9 mouse cellular contexts compared by ENCODE assay signal in genomic region chr5:107403947-107404684, GRCm38 (mm10). TPM values are rescaled to one million over a fixed set of nuclear protein-coding genes. Genes with fewer than 3 reads are reported as not detected.
DNase-seq lines count a peak whose midpoint lies in the region; ATAC-seq and TF ChIP-seq lines count a peak whose summit lies in the region.
"Had no signal": no experiment of that assay in that cellular context is flagged by ENCODE, and none has a peak within 500 bp of the region (broad histone marks: within the 10 kb centered on the region; RNA-seq: fewer than 3 reads in every experiment).

No protein-coding gene starts in this region.

- H3K27me3 ChIP-seq in liver, adult 2 months (ENCODE audit: control insufficient read depth, insufficient read depth, low read length) = peaks cover 11% of the 10 kb centered on the region
- peaks cover 40% of the 10 kb centered on the region for H3K27me3 ChIP-seq in hindbrain, embryonic 10.5 days (ENCODE audit: insufficient read depth, poor library complexity, severe bottlenecking)
- H3K27me3 ChIP-seq in liver, embryonic 11.5 days (replicated peaks; ENCODE audit: control insufficient read depth, insufficient read depth, low read length) = peaks cover 36% of the 10 kb centered on the region

- TF ChIP-seq CTCF in liver, adult 2 months (IDR thresholded peaks at IDR 0.05; ENCODE audit: low read depth, low read length) = no peak

- H3K4me2 ChIP-seq in liver, embryonic 11.5 days = peak overlapping the region; percentile 95

- peak overlapping the region; percentile 49; the same call in 1 of the 2 replicates for H3K4me3 ChIP-seq in liver, adult 2 months (ENCODE audit: insufficient read depth, low read depth, low read length)
- peak overlapping the region; percentile 74 for H3K4me3 ChIP-seq in hindbrain, embryonic 10.5 days
- H3K4me3 ChIP-seq in liver, embryonic 11.5 days (ENCODE audit: low read depth, low read length) = peak overlapping the region; percentile 66
- H3K4me3 ChIP-seq: myocyte had no signal

- no peak for TF ChIP-seq POLR2A in liver, adult 2 months (IDR thresholded peaks at IDR 0.05; ENCODE audit: extremely low read depth, insufficient read depth, low read length)

- H3K9me3 ChIP-seq in hindbrain, embryonic 10.5 days = no peaks in the 10 kb centered on the region
- no peaks in the 10 kb centered on the region for H3K9me3 ChIP-seq in liver, embryonic 11.5 days (ENCODE audit: control insufficient read depth, low read length)

- H3K36me3 ChIP-seq in liver, adult 2 months (ENCODE audit: control insufficient read depth, insufficient read depth, low read length) = no peaks in the 10 kb centered on the region
- no peaks in the 10 kb centered on the region for H3K36me3 ChIP-seq in hindbrain, embryonic 10.5 days
- H3K36me3 ChIP-seq in liver, embryonic 11.5 days (ENCODE audit: control insufficient read depth, insufficient read depth, low read length) = no peaks in the 10 kb centered on the region

- no peaks in the 10 kb centered on the region for H3K4me1 ChIP-seq in liver, adult 2 months (ENCODE audit: control insufficient read depth, insufficient read depth, low read length)
- peaks cover 16% of the 10 kb centered on the region for H3K4me1 ChIP-seq in hindbrain, embryonic 10.5 days (replicated peaks)
- peaks cover 8% of the 10 kb centered on the region for H3K4me1 ChIP-seq in liver, embryonic 11.5 days (replicated peaks; ENCODE audit: control insufficient read depth, insufficient read depth, low read length)

- no peaks in the 10 kb centered on the region for H3K79me2 ChIP-seq in liver, adult 2 months (ENCODE audit: control insufficient read depth, insufficient read depth, low read length)

- H3K9ac ChIP-seq in liver, adult 2 months (ENCODE audit: low read depth, low read length) = no peak overlapping the region; the same call in 1 of the 2 replicates
- no peak overlapping the region for H3K9ac ChIP-seq in liver, embryonic 11.5 days (ENCODE audit: low read depth, low read length)

- 47% methylated on average over 12 of the region's 12 CpGs for WGBS in liver, adult 2 months
- WGBS in hindbrain, embryonic 10.5 days = 34% methylated on average over 12 of the region's 12 CpGs
- WGBS in liver, embryonic 11.5 days = 32% methylated on average over 12 of the region's 12 CpGs

- no peak for ATAC-seq in liver, embryonic 11.5 days (replicated peaks; ENCODE audit: low FRiP score)
- ATAC-seq in granulocyte monocyte progenitor cell, adult 5-6 weeks (replicated peaks; ENCODE audit: poor library complexity, severe bottlenecking) = no peak

- no peak for DNase-seq in liver, adult 2 months (ENCODE audit: extremely low read depth, low read depth, low spot score)
- DNase-seq in liver = no peak
- DNase-seq in cerebellum, postnatal 14 days = peak; percentile 58 to 68
- DNase-seq in hindbrain, embryonic 10.5 days (ENCODE audit: low spot score) = no peak
- DNase-seq in liver, embryonic 11.5 days (ENCODE audit: low spot score) = no peak
- DNase-seq in adrenal gland, postnatal 36 days = no peak
- no peak for DNase-seq in thymus, postnatal 4 days

- no peak overlapping the region for H3K27ac ChIP-seq in liver, adult 2 months (replicated peaks; ENCODE audit: insufficient read depth, low read depth, low read length)
- peak overlapping the region; percentile 79 for H3K27ac ChIP-seq in hindbrain, embryonic 10.5 days
- H3K27ac ChIP-seq in liver, embryonic 11.5 days (ENCODE audit: low read depth, low read length) = no peak overlapping the region

RNA-seq across cellular contexts. Expression of gene Ephx4, which starts 1.6 kb away (rescaled TPM):
- 0.65 TPM in 1 of 2 replicates, not detected in the other for total RNA-seq in liver, adult 2 months (2014; rRNA removed)
- not detected in 2 replicates for polyA plus RNA-seq in liver, adult 2 months (2012; rRNA removed)
- 0.83 and 1.2 TPM in 2 replicates for polyA plus RNA-seq in hindbrain, embryonic 10.5 days (2016; fragmentation: Nextera tagmentation; extraction: Ambion mirVana)
- polyA plus RNA-seq in liver, embryonic 11.5 days (2014; fragmentation: Nextera tagmentation; extraction: Ambion mirVana) = 0.29 and 0.48 TPM in 2 replicates
- not detected in 2 replicates for total RNA-seq in granulocyte monocyte progenitor cell, adult 5-6 weeks (2014; fragmentation: Nextera tagmentation)
- not detected in 2 replicates for total RNA-seq in granulocyte monocyte progenitor cell, adult 5-6 weeks (2017)
- total RNA-seq in adrenal gland, postnatal 36 days (2021) = 1 to 10 TPM in 1 of 2 experiments, under 1 TPM in 1; 0.63 to 2.2 TPM
- polyA plus RNA-seq: myocyte had no signal

RNA-seq across cellular contexts. Expression of gene Lpcat2b, which starts 27.2 kb away (rescaled TPM):
- total RNA-seq in liver, adult 2 months (2014; rRNA removed) = not detected in 2 replicates
- polyA plus RNA-seq in liver, adult 2 months (2012; rRNA removed) = not detected in 2 replicates
- polyA plus RNA-seq in hindbrain, embryonic 10.5 days (2016; fragmentation: Nextera tagmentation; extraction: Ambion mirVana) = not detected in 2 replicates
- polyA plus RNA-seq in liver, embryonic 11.5 days (2014; fragmentation: Nextera tagmentation; extraction: Ambion mirVana) = not detected in 2 replicates
- not detected in 2 replicates for total RNA-seq in granulocyte monocyte progenitor cell, adult 5-6 weeks (2014; fragmentation: Nextera tagmentation)
- not detected in 2 replicates for total RNA-seq in granulocyte monocyte progenitor cell, adult 5-6 weeks (2017)
- total RNA-seq in adrenal gland, postnatal 36 days (2021) = not detected
- polyA plus RNA-seq: myocyte had no signal

RNA-seq across cellular contexts. Expression of gene Btbd8, which starts 33.7 kb away (rescaled TPM):
- 2.1 and 3.4 TPM in 2 replicates for total RNA-seq in liver, adult 2 months (2014; rRNA removed)
- 0.33 and 0.37 TPM in 2 replicates for polyA plus RNA-seq in liver, adult 2 months (2012; rRNA removed)
- 5.2 and 5.6 TPM in 2 replicates for polyA plus RNA-seq in hindbrain, embryonic 10.5 days (2016; fragmentation: Nextera tagmentation; extraction: Ambion mirVana)
- polyA plus RNA-seq in liver, embryonic 11.5 days (2014; fragmentation: Nextera tagmentation; extraction: Ambion mirVana) = 2.5 and 2.6 TPM in 2 replicates
- total RNA-seq in granulocyte monocyte progenitor cell, adult 5-6 weeks (2014; fragmentation: Nextera tagmentation) = 7.4 and 9.3 TPM in 2 replicates
- 12.6 and 14.4 TPM in 2 replicates for total RNA-seq in granulocyte monocyte progenitor cell, adult 5-6 weeks (2017)
- total RNA-seq in adrenal gland, postnatal 36 days (2021) = 1 to 10 TPM; 5.3 to 7.0 TPM

Comparison
In these comparisons a context has a peak if more than half of its experiments do, and no peak if none do; other contexts are left out.
1. DNase-seq: peak in cerebellum, postnatal 14 days (2 of 2); none in liver, adult 2 months (single experiment), liver (single experiment), hindbrain, embryonic 10.5 days (single experiment), liver, embryonic 11.5 days (single experiment), adrenal gland, postnatal 36 days (0 of 2) and thymus, postnatal 4 days (single experiment).
2. Peak in every context shown above with its lines, with median percentiles within 50 percentile points of each other: H3K4me3 ChIP-seq.